Mouse (Mus musculus): ENCODE measurements around the gene Dhps. TPM values are rescaled to one million over a fixed set of nuclear protein-coding genes. Genes with fewer than 3 reads are reported as not detected.
A peak's percentile ranks its signal among the peaks of the same experiment; 100 is the strongest.

Gene Dhps
- total and polyA plus RNA-seq, 3 experiments = 27.3 to 42.9 (median 33.9) TPM

GRCm38 (mm10) chr8:85035728-85036310, 35.7 kb upstream of the Dhps start:
- no peak for DNase-seq (ENCODE audit: low spot score)
- peaks cover 57% of the 10 kb centered on the region for H3K4me1 ChIP-seq (ENCODE audit: insufficient read depth, low read depth, low read length)
- ATAC-seq (ENCODE audit: extremely low read depth, insufficient number of reproducible peaks, low FRiP score, poor library complexity, severe bottlenecking) = no peak

GRCm38 (mm10) chr8:85036381-85036717, 35.2 kb upstream of the Dhps start:
- no peaks in the 10 kb centered on the region for H3K27me3 ChIP-seq (ENCODE audit: insufficient read depth, low read length)
- ATAC-seq (ENCODE audit: extremely low read depth, insufficient number of reproducible peaks, low FRiP score, poor library complexity, severe bottlenecking) (no peak), DNase-seq (ENCODE audit: low spot score) (no peak)
- H3K36me3 ChIP-seq (replicated peaks) = peaks cover 62% of the 10 kb centered on the region
- TF ChIP-seq CTCF (IDR thresholded peaks at IDR 0.05; ENCODE audit: low read depth, low read length) = no peak
- no peak for TF ChIP-seq POLR2AphosphoS5 (IDR thresholded peaks at IDR 0.05; ENCODE audit: insufficient replicate concordance, low read depth, low read length)
- TF ChIP-seq TAL1 (conservative IDR thresholded peaks at IDR 0.05; ENCODE audit: low read depth, low read length) = no peak
- TF ChIP-seq GATA2 (IDR thresholded peaks at IDR 0.05; ENCODE audit: borderline replicate concordance, low read depth, low read length) = no peak
- no peak for TF ChIP-seq GATA1 (IDR thresholded peaks at IDR 0.05; ENCODE audit: borderline replicate concordance, low read length)
- H3K4me3 ChIP-seq (ENCODE audit: low read depth, low read length) = peak overlapping the region; percentile 90
- peaks cover 59% of the 10 kb centered on the region for H3K4me1 ChIP-seq (ENCODE audit: insufficient read depth, low read depth, low read length)
- no peaks in the 10 kb centered on the region for H3K9me3 ChIP-seq (replicated peaks)

More at GRCm38 (mm10) chr8:85035728-85036310, 35.7 kb upstream of the Dhps start:
- Histone ChIP-seq H3K36me3 (replicated peaks) (peaks cover 61% of the 10 kb centered on the region), H3K9me3 (replicated peaks) (no peaks in the 10 kb centered on the region), H3K4me3 (ENCODE audit: low read depth, low read length) (peak overlapping the region; percentile 90), H3K27me3 (ENCODE audit: insufficient read depth, low read length) (no peaks in the 10 kb centered on the region)
- TF ChIP-seq TAL1 (conservative IDR thresholded peaks at IDR 0.05; ENCODE audit: low read depth, low read length) = no peak
- TF ChIP-seq CTCF (IDR thresholded peaks at IDR 0.05; ENCODE audit: low read depth, low read length) = no peak
- no peak for TF ChIP-seq GATA2 (IDR thresholded peaks at IDR 0.05; ENCODE audit: borderline replicate concordance, low read depth, low read length)

GRCm38 (mm10) chr8:85036718-85037365, 34.7 kb upstream of the Dhps start, which contains the start of gene Tnpo2:
Tnpo2 (plus strand) TSS chr8:85036915.
- TF ChIP-seq GATA2 (IDR thresholded peaks at IDR 0.05; ENCODE audit: borderline replicate concordance, low read depth, low read length) (no peak), GATA1 (IDR thresholded peaks at IDR 0.05; ENCODE audit: borderline replicate concordance, low read length) (no peak), POLR2AphosphoS5 (IDR thresholded peaks at IDR 0.05; ENCODE audit: insufficient replicate concordance, low read depth, low read length) (no peak), CTCF (IDR thresholded peaks at IDR 0.05; ENCODE audit: low read depth, low read length) (no peak), TAL1 (conservative IDR thresholded peaks at IDR 0.05; ENCODE audit: low read depth, low read length) (no peak)
- Histone ChIP-seq H3K36me3 (replicated peaks) (peaks cover 62% of the 10 kb centered on the region), H3K4me1 (ENCODE audit: insufficient read depth, low read depth, low read length) (peaks cover 59% of the 10 kb centered on the region), H3K9me3 (replicated peaks) (no peaks in the 10 kb centered on the region), H3K27me3 (ENCODE audit: insufficient read depth, low read length) (no peaks in the 10 kb centered on the region), H3K4me3 (ENCODE audit: low read depth, low read length) (peak within 1 kb of the TSS; percentile 90)
- peak; percentile 83 for ATAC-seq (ENCODE audit: extremely low read depth, insufficient number of reproducible peaks, low FRiP score, poor library complexity, severe bottlenecking)
- peak; percentile 92 for DNase-seq (ENCODE audit: low spot score)

- ATAC-seq (ENCODE audit: extremely low read depth, insufficient number of reproducible peaks, low FRiP score, poor library complexity, severe bottlenecking) (0 out of 2 replicates have a peak, but pooled peaks have one; percentile 7), DNase-seq (ENCODE audit: low spot score) (peak; percentile 59)
- TF ChIP-seq GATA2 (IDR thresholded peaks at IDR 0.05; ENCODE audit: borderline replicate concordance, low read depth, low read length) (no peak), CTCF (IDR thresholded peaks at IDR 0.05; ENCODE audit: low read depth, low read length) (no peak), POLR2AphosphoS5 (IDR thresholded peaks at IDR 0.05; ENCODE audit: insufficient replicate concordance, low read depth, low read length) (no peak), GATA1 (IDR thresholded peaks at IDR 0.05; ENCODE audit: borderline replicate concordance, low read length) (no peak), TAL1 (conservative IDR thresholded peaks at IDR 0.05; ENCODE audit: low read depth, low read length) (no peak)
- peaks cover 62% of the 10 kb centered on the region for H3K36me3 ChIP-seq (replicated peaks)
- H3K4me1 ChIP-seq (ENCODE audit: insufficient read depth, low read depth, low read length) = peaks cover 59% of the 10 kb centered on the region
- H3K4me3 ChIP-seq (ENCODE audit: low read depth, low read length) = peak overlapping the region; percentile 90
- no peaks in the 10 kb centered on the region for H3K27me3 ChIP-seq (ENCODE audit: insufficient read depth, low read length)
- no peaks in the 10 kb centered on the region for H3K9me3 ChIP-seq (replicated peaks)
Measured at GRCm38 (mm10) chr8:85037366-85037680, 34.2 kb upstream of the Dhps start.

GRCm38 (mm10) chr8:85037681-85038531, 33.7 kb upstream of the Dhps start:
- TF ChIP-seq GATA2 (IDR thresholded peaks at IDR 0.05; ENCODE audit: borderline replicate concordance, low read depth, low read length) (no peak), POLR2AphosphoS5 (IDR thresholded peaks at IDR 0.05; ENCODE audit: insufficient replicate concordance, low read depth, low read length) (no peak; the same call in 1 of the 2 replicates), TAL1 (conservative IDR thresholded peaks at IDR 0.05; ENCODE audit: low read depth, low read length) (no peak), CTCF (IDR thresholded peaks at IDR 0.05; ENCODE audit: low read depth, low read length) (no peak), GATA1 (IDR thresholded peaks at IDR 0.05; ENCODE audit: borderline replicate concordance, low read length) (no peak)
- Histone ChIP-seq H3K36me3 (replicated peaks) (peaks cover 61% of the 10 kb centered on the region), H3K4me3 (ENCODE audit: low read depth, low read length) (peak overlapping the region; percentile 90), H3K27me3 (ENCODE audit: insufficient read depth, low read length) (no peaks in the 10 kb centered on the region), H3K9me3 (replicated peaks) (no peaks in the 10 kb centered on the region), H3K4me1 (ENCODE audit: insufficient read depth, low read depth, low read length) (peaks cover 59% of the 10 kb centered on the region)
- ATAC-seq (ENCODE audit: extremely low read depth, insufficient number of reproducible peaks, low FRiP score, poor library complexity, severe bottlenecking) (no peak), DNase-seq (ENCODE audit: low spot score) (peak; percentile 64)

GRCm38 (mm10) chr8:85043619-85044018, 27.9 kb upstream of the Dhps start:
- peaks cover 69% of the 10 kb centered on the region for H3K4me1 ChIP-seq (ENCODE audit: insufficient read depth, low read depth, low read length)
- H3K9me3 ChIP-seq (replicated peaks) = no peaks in the 10 kb centered on the region
- no peak for ATAC-seq (ENCODE audit: extremely low read depth, insufficient number of reproducible peaks, low FRiP score, poor library complexity, severe bottlenecking)
- H3K36me3 ChIP-seq (replicated peaks) = peaks cover 94% of the 10 kb centered on the region
- H3K27me3 ChIP-seq (ENCODE audit: insufficient read depth, low read length) = no peaks in the 10 kb centered on the region
- no peak overlapping the region for H3K4me3 ChIP-seq (ENCODE audit: low read depth, low read length)
- TF ChIP-seq TAL1 (conservative IDR thresholded peaks at IDR 0.05; ENCODE audit: low read depth, low read length) (no peak), GATA2 (IDR thresholded peaks at IDR 0.05; ENCODE audit: borderline replicate concordance, low read depth, low read length) (no peak), CTCF (IDR thresholded peaks at IDR 0.05; ENCODE audit: low read depth, low read length) (no peak), POLR2AphosphoS5 (IDR thresholded peaks at IDR 0.05; ENCODE audit: insufficient replicate concordance, low read depth, low read length) (no peak), GATA1 (IDR thresholded peaks at IDR 0.05; ENCODE audit: borderline replicate concordance, low read length) (no peak)
- no peak for DNase-seq (ENCODE audit: low spot score)
